Mouse (Mus musculus): ENCODE results near the gene Cntnap1. TPM values are rescaled to one million over a fixed set of nuclear protein-coding genes. Genes with fewer than 3 reads are reported as not detected.

Cntnap1 gene
- polyA plus RNA-seq, 1 experiment from 2014 or later: 0.57 TPM

DNA sequence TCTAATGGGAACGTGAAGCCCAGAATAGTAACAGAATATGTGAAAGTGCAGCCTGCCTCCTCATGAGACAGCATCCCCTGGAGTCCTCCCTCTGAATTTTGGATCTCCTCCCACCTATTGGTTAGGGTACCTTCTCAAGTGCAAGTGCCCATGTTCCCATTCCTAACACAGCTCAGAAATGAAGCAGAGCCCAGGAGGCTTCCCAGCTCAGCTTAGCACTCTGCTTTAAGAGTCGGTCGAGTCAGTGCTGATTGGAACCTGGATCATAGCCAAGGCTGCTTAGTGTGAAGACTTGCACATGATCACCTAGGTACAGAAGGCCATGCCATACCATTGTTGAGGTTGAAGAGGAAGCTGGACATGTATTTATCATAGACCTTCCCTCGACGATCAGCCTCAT, 23.8 kb downstream of the Cntnap1 start:
- Histone ChIP-seq H3K9ac (no peak overlapping the region), H3K4me1 (peaks cover 20% of the 10 kb centered on the region), H3K4me2 (no peak overlapping the region), H3K4me3 (replicated peaks) (no peak overlapping the region), H3K36me3 (replicated peaks) (no peaks in the 10 kb centered on the region; the same call in 1 of the 2 replicates), H3K27me3 (no peaks in the 10 kb centered on the region), H3K27ac (no peak overlapping the region), H3K9me3 (no peaks in the 10 kb centered on the region)
- WGBS: 83% methylated on average over 5 of the region's 5 CpGs
- no peak for ATAC-seq (ENCODE audit: low FRiP score)

DNA sequence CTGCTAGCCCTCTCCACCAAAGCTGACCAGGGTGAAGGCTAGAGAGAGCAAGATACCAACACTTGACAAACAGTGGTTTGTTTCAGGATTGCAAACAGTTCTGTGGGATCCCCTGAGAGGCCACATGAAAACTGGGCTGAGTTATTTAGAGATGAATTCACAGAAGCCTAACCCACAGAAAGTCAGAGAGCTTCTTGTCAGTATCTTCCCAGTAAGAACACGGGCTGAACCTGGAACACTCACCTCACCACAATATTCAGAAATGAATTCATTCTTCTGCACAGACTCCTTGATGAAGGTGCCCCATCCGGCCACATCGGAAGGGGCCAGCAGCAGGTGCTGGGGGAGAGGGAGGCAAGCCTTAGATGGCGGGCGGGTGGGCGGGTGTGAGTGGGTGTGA, 24.3 kb downstream of the Cntnap1 start:
- 90% methylated on average over 6 of the region's 6 CpGs for WGBS
- ATAC-seq (ENCODE audit: low FRiP score): no peak

DNA sequence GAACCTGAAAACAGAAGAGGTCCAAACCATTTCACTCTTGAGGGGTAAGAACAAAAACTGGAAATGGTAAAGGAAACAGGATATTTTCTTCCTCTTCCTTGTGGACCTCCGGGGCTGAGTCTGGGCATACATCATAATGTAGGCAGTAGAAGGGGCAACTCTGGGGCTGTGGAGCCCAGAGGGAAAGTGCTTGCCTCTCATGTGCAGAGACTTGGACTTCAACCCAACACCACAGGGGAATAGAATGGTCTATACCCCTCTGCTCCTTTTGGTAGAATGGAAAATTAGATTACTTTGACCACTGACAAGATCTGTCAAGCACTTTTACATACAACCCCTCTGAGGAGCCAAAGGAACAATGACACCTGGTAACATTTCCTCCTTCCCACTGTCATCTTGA, 24.8 kb downstream of the Cntnap1 start:
- H3K36me3 ChIP-seq (replicated peaks): no peaks in the 10 kb centered on the region; the same call in 1 of the 2 replicates
- H3K4me3 ChIP-seq (replicated peaks): no peak overlapping the region
- H3K27me3 ChIP-seq: no peaks in the 10 kb centered on the region
- peaks cover 11% of the 10 kb centered on the region for H3K4me1 ChIP-seq
- H3K4me2 ChIP-seq: no peak overlapping the region
- no peak overlapping the region for H3K9ac ChIP-seq
- H3K27ac ChIP-seq: no peak overlapping the region
- WGBS: 100% methylated on average over 1 of the region's 1 CpGs
- ATAC-seq (ENCODE audit: low FRiP score): no peak
- no peaks in the 10 kb centered on the region for H3K9me3 ChIP-seq

More for the DNA sequence above, 24.3 kb downstream of the Cntnap1 start:
- Histone ChIP-seq H3K27ac (no peak overlapping the region), H3K4me1 (peaks cover 16% of the 10 kb centered on the region), H3K36me3 (replicated peaks) (no peaks in the 10 kb centered on the region; the same call in 1 of the 2 replicates), H3K4me2 (no peak overlapping the region), H3K4me3 (replicated peaks) (no peak overlapping the region), H3K9me3 (no peaks in the 10 kb centered on the region), H3K9ac (no peak overlapping the region), H3K27me3 (no peaks in the 10 kb centered on the region)

DNA sequence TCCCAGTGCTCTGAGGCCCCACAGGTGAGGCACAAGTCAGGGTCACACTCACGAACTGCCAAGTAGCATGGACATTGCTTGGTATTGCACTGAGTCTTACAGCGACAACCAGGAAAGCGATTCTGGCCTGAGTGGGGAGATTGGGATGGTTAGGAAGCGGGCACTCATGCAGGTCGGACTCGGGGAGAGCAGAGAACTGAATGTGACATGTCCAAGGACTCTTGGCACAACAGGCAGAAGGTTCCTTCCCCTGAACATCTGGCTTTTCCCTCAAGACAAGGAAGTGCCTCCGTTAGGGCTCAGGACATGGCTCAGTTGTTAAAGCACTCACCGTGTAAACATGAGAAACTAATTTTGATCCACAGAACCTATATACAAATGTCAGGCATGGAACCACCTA, 25.2 kb downstream of the Cntnap1 start:
- H3K4me1 ChIP-seq: peaks cover 6% of the 10 kb centered on the region; the same call in 1 of the 2 replicates
- no peak overlapping the region for H3K9ac ChIP-seq
- H3K4me2 ChIP-seq: no peak overlapping the region
- no peak overlapping the region for H3K27ac ChIP-seq
- H3K27me3 ChIP-seq: no peaks in the 10 kb centered on the region
- no peak for ATAC-seq (ENCODE audit: low FRiP score)
- H3K9me3 ChIP-seq: no peaks in the 10 kb centered on the region
- no peaks in the 10 kb centered on the region; the same call in 1 of the 2 replicates for H3K36me3 ChIP-seq (replicated peaks)
- no peak overlapping the region for H3K4me3 ChIP-seq (replicated peaks)
- 87% methylated on average over 8 of the region's 8 CpGs for WGBS

DNA sequence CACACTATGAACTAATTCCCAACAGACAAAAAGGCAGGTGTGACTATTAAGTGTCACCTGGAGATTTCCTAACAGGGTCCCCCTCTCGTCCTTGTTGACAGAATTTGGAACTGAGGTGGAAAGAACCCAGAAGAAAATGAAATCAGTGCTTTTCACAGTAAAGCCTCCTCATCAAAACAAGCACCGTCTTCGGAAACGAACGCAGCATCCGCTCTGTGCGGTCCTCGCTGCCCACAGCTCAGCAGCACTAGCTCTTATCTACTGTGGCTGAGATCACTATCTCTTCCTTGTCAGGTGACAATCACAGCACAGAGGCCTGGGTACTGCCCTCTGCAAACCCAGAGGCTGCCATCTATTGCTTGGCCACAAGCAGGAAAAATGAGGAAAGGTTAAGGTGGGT, 25.9 kb downstream of the Cntnap1 start:
- Histone ChIP-seq H3K9me3 (no peaks in the 10 kb centered on the region), H3K4me1 (peaks cover 8% of the 10 kb centered on the region; the same call in 1 of the 2 replicates), H3K9ac (no peak overlapping the region), H3K27ac (no peak overlapping the region), H3K36me3 (replicated peaks) (no peaks in the 10 kb centered on the region; the same call in 1 of the 2 replicates), H3K4me2 (no peak overlapping the region), H3K27me3 (no peaks in the 10 kb centered on the region), H3K4me3 (replicated peaks) (no peak overlapping the region)
- 93% methylated on average over 8 of the region's 8 CpGs for WGBS
- ATAC-seq (ENCODE audit: low FRiP score): no peak

DNA sequence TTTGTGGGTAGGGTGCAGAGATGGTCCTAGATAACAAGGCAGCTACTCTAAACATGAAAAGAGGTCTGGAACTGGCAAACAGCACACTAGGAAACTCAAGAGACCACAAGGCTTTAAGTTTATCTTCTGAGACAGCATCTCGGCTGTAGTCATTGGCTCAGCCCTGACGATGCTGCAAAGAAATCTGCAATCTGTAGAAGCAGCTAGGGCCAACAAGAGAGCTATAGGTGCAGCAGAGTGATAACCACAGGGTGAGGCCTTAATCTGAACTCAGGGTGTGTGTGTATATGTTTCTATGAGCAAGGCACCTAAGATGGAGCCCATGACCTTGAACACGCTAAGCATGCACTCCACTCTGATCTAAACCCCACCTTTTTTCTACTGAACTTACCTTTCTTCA, 29.2 kb downstream of the Cntnap1 start:
- H3K36me3 ChIP-seq (replicated peaks): peaks cover 9% of the 10 kb centered on the region
- no peak for ATAC-seq (ENCODE audit: low FRiP score)
- H3K4me1 ChIP-seq: 0 out of 2 replicates have a peak, but pooled peaks cover 4% of the 10 kb centered on the region
- H3K4me3 ChIP-seq (replicated peaks): no peak overlapping the region
- H3K27ac ChIP-seq: no peak overlapping the region
- H3K27me3 ChIP-seq: no peaks in the 10 kb centered on the region
- no peak overlapping the region for H3K4me2 ChIP-seq
- 92% methylated on average over 3 of the region's 3 CpGs for WGBS
- no peak overlapping the region for H3K9ac ChIP-seq
- H3K9me3 ChIP-seq: no peaks in the 10 kb centered on the region

DNA sequence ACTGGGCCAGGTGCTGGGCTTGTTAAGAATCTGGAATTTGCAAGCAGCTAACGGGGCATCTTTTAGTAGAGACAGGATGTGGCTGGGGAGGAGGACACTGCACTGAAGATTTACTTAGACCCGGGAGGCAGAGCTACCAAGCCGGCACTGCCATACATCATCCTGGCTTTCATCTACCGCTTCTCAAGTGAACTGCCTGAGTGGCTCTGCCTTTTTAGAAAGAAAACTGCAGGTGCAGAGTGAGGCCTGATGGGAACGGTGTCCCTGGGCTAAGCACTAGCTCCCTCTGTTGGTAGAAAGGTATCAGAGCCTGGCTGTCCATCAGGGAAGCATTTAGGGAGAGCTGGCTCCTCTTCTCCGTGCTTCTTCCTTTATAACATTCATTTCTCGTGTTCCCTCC, 30.7 kb downstream of the Cntnap1 start:
- Histone ChIP-seq H3K4me2 (no peak overlapping the region), H3K36me3 (replicated peaks) (peaks cover 9% of the 10 kb centered on the region), H3K27ac (no peak overlapping the region), H3K9me3 (no peaks in the 10 kb centered on the region), H3K9ac (no peak overlapping the region), H3K27me3 (no peaks in the 10 kb centered on the region), H3K4me3 (replicated peaks) (no peak overlapping the region), H3K4me1 (0 out of 2 replicates have a peak, but pooled peaks cover 4% of the 10 kb centered on the region)
- 24% methylated on average over 7 of the region's 7 CpGs for WGBS
- no peak for ATAC-seq (ENCODE audit: low FRiP score)

DNA sequence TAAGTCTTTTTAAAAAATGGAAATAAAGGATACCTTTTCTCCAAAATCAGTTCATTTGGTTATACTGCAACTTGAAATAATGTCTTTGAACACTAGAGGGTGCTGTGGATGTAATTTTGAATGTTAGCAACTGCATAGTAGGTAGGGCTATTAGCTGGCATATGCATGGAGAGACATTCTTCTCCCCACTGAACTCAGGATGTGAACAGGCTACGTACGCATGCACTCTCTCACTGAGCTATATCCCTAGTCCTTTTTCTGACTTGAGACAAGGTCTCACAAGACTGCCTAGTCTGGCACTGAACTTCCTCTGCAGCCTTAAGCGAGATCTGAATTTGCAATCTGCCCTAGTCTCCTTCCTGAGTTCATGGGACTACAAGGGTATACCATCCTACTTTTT, 41.6 kb downstream of the Cntnap1 start:
- Histone ChIP-seq H3K9ac (no peak overlapping the region), H3K27me3 (no peaks in the 10 kb centered on the region), H3K36me3 (replicated peaks) (0 out of 2 replicates have a peak, but pooled peaks cover 6% of the 10 kb centered on the region), H3K27ac (no peak overlapping the region), H3K9me3 (no peaks in the 10 kb centered on the region), H3K4me2 (no peak overlapping the region), H3K4me1 (no peaks in the 10 kb centered on the region), H3K4me3 (replicated peaks) (no peak overlapping the region)
- no peak for ATAC-seq (ENCODE audit: low FRiP score)
- WGBS: 46% methylated on average over 3 of the region's 3 CpGs

DNA sequence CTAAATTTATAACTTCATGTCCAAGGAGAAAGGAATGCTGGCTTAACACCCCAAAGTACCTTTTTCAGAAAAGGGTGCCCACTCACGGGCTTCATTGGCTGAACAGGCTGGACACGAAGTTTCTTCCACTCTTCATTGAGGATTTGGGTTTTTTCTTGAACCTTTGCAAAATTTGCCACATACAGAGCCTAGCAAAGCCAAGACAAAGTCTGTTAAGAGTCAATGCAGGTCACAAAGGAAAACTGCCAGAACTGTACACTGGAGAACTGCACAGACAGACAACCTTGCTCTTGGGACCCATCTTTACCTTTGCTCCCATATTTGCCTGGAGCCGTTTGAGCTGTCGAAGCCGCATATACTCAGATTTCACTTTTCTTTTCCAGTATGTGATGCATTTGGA, 46.6 kb downstream of the Cntnap1 start:
- H3K4me1 ChIP-seq: no peaks in the 10 kb centered on the region
- no peak overlapping the region for H3K4me2 ChIP-seq
- 91% methylated on average over 5 of the region's 5 CpGs for WGBS
- H3K4me3 ChIP-seq (replicated peaks): no peak overlapping the region
- H3K9ac ChIP-seq: no peak overlapping the region
- ATAC-seq (ENCODE audit: low FRiP score): no peak
- H3K36me3 ChIP-seq (replicated peaks): no peaks in the 10 kb centered on the region
- no peaks in the 10 kb centered on the region for H3K9me3 ChIP-seq
- no peaks in the 10 kb centered on the region for H3K27me3 ChIP-seq
- H3K27ac ChIP-seq: no peak overlapping the region

DNA sequence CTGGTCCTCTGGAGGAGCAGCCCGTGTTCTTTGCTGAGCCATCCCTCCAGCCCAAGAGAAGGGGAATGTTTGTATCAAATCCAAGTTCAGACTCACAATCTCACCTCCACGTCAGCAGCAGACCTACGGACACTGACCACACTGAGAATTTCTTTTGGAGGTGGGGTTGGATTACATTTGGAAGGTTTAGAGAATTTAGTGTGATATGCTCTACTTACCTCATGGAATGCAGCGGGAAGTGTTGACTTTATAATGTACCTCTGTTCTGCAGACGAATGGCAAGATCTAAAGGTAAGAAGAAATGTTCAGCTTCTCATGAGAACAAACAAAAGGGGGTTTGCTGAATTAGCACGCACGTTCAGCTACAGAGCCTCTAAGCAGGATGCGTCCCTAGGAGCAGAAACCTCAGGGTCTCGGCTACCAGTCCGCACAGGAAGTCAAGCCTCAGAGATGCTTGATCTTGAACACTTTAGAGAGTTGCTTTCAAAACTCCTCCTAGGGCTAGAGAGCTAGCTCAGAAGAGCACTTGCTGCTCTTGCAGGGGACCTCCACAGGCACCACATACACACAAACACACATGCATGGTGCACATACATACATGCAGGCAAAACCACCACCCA, 48.2 kb downstream of the Cntnap1 start:
- 84% methylated on average over 10 of the region's 10 CpGs for WGBS
- Histone ChIP-seq H3K27me3 (no peaks in the 10 kb centered on the region), H3K36me3 (replicated peaks) (no peaks in the 10 kb centered on the region), H3K4me2 (no peak overlapping the region), H3K9me3 (no peaks in the 10 kb centered on the region), H3K9ac (no peak overlapping the region), H3K4me3 (replicated peaks) (no peak overlapping the region), H3K4me1 (no peaks in the 10 kb centered on the region), H3K27ac (no peak overlapping the region)
- ATAC-seq (ENCODE audit: low FRiP score): no peak

DNA sequence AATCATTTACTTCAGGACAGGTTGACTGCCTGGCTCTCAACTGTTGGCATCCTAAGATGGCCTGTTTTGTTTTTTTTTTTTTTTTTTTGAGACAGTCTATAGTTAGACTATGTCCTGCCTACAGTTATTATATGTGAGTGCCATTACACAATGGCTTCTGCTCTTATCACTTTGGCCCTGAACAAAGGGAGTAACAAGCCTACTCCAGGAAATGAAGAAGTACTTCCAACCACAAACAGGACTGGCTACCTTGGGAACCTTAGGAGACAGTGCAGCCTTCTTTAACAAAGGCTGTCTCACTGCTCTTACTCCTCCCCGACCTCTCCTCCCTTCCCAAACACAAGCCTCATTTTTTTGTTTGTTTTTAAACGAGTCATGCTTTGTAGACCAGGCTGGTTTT, 50.5 kb downstream of the Cntnap1 start:
- Histone ChIP-seq H3K4me1 (peaks cover 7% of the 10 kb centered on the region; the same call in 1 of the 2 replicates), H3K4me2 (no peak overlapping the region), H3K27me3 (peaks cover 4% of the 10 kb centered on the region; the same call in 1 of the 2 replicates), H3K36me3 (replicated peaks) (no peaks in the 10 kb centered on the region), H3K9ac (no peak overlapping the region), H3K9me3 (no peaks in the 10 kb centered on the region), H3K27ac (no peak overlapping the region), H3K4me3 (replicated peaks) (no peak overlapping the region)
- ATAC-seq (ENCODE audit: low FRiP score): no peak
- 65% methylated on average over 2 of the region's 2 CpGs for WGBS

DNA sequence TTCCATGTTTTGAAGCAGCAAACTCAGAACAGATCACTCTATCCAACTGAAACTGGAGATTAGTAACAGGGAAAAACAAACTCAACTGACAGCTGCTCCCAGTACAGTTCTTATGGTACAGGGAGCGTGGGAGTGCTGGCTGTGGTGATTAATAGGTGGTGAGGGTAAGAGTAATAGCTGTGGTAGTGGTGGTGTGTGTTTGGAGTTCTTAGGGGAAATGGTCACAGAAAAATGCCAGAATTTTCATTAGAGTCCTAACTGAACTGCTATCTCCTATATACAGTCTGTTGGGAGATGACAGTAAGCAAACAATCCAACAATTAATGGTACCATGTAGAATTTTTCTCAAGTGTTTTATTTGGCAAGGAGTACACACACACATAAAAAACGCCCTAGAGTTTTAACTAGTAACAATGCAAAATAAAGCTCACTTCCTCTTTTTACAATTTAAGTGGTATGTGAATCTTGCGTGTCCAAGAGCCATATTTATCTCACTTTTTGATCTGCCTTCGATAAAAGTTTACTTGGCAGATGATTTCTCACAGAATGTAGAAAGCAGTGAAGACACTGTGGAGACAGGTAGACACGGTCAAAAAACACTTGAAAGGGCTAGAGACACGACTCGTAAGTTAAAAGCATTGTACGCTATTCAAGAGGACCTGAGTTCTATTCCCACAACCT, 51.1 kb downstream of the Cntnap1 start:
- Histone ChIP-seq H3K27me3 (peaks cover 4% of the 10 kb centered on the region; the same call in 1 of the 2 replicates), H3K27ac (no peak overlapping the region), H3K9ac (no peak overlapping the region), H3K9me3 (no peaks in the 10 kb centered on the region), H3K4me3 (replicated peaks) (no peak overlapping the region), H3K4me1 (peaks cover 11% of the 10 kb centered on the region), H3K4me2 (no peak overlapping the region), H3K36me3 (replicated peaks) (no peaks in the 10 kb centered on the region)
- 90% methylated on average over 8 of the region's 8 CpGs for WGBS
- ATAC-seq (ENCODE audit: low FRiP score): no peak

DNA sequence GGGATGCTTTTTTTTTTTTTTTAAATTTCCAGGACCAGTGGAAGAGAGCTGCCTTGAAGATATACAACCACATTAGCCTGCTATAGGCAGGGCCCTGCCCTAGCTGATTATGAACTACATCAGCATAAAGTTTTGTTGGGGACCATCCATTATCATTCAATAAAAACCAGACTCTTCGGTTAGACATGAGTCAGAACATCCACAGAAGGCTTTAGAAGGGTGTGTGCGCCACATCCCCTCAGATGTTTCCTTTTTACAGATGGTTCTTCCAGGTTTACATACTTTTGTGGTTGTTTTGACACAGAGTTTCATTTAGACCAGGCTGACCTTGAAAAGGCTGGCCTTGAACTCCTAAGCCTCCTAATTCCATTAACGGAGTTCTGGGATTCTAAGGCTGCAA, 54.0 kb downstream of the Cntnap1 start:
- no peak overlapping the region for H3K4me2 ChIP-seq
- H3K9me3 ChIP-seq: no peaks in the 10 kb centered on the region
- no peak for ATAC-seq (ENCODE audit: low FRiP score)
- H3K4me1 ChIP-seq: peaks cover 12% of the 10 kb centered on the region
- no peak overlapping the region for H3K4me3 ChIP-seq (replicated peaks)
- H3K27ac ChIP-seq: no peak overlapping the region
- peaks cover 13% of the 10 kb centered on the region; the same call in 1 of the 2 replicates for H3K27me3 ChIP-seq
- H3K36me3 ChIP-seq (replicated peaks): no peaks in the 10 kb centered on the region
- no peak overlapping the region for H3K9ac ChIP-seq
- WGBS: 94% methylated on average over 3 of the region's 3 CpGs
